Mouse (Mus musculus): Measurements from ENCODE around the gene Mphosph9.

The Mphosph9 gene

GRCm38 (mm10) chr5:124267652-124268051 is 60.1 kb downstream of the Mphosph9 start:
- DNase-seq (ENCODE audit: low read depth), result no peak

GRCm38 (mm10) chr5:124266821-124267220 is 61.0 kb downstream of the Mphosph9 start:
- DNase-seq (ENCODE audit: low read depth), result no peak

GRCm38 (mm10) chr5:124263246-124263645 is 64.5 kb downstream of the Mphosph9 start:
- no peak for DNase-seq (ENCODE audit: low read depth)

- DNase-seq (ENCODE audit: low read depth), result no peak
Measured at GRCm38 (mm10) chr5:124262090-124262489, 65.7 kb downstream of the Mphosph9 start.

- peak; percentile 17 for DNase-seq (ENCODE audit: low read depth)
Measured at GRCm38 (mm10) chr5:124259133-124259532, 68.6 kb downstream of the Mphosph9 start.

- no peak for DNase-seq (ENCODE audit: low read depth)
Measured at GRCm38 (mm10) chr5:124258026-124258425, 69.7 kb downstream of the Mphosph9 start.

- DNase-seq (ENCODE audit: low read depth), result no peak
Measured at GRCm38 (mm10) chr5:124255141-124255540, 72.6 kb downstream of the Mphosph9 start.

- DNase-seq (ENCODE audit: low read depth), result no peak
Measured at GRCm38 (mm10) chr5:124253555-124253954, 74.2 kb downstream of the Mphosph9 start.

- DNase-seq (ENCODE audit: low read depth), result no peak
Measured at GRCm38 (mm10) chr5:124252580-124253320, 75.0 kb downstream of the Mphosph9 start.

- no peak for DNase-seq (ENCODE audit: low read depth)
Measured at GRCm38 (mm10) chr5:124251070-124251469, 76.7 kb downstream of the Mphosph9 start.

GRCm38 (mm10) chr5:124249614-124250591 is 77.9 kb downstream of the Mphosph9 start, which contains the start of gene Pitpnm2:
Pitpnm2 (minus strand) TSS chr5:124249760.
- DNase-seq (ENCODE audit: low read depth), result peak; percentile 73

- peak; percentile 61 for DNase-seq (ENCODE audit: low read depth)
Measured at GRCm38 (mm10) chr5:124248845-124249613, 78.7 kb downstream of the Mphosph9 start.

- peak; percentile 49 for DNase-seq (ENCODE audit: low read depth)
Measured at GRCm38 (mm10) chr5:124247986-124248626, 79.7 kb downstream of the Mphosph9 start.

GRCm38 (mm10) chr5:124247296-124247695 is 80.5 kb downstream of the Mphosph9 start:
- no peak for DNase-seq (ENCODE audit: low read depth)

- DNase-seq (ENCODE audit: low read depth), result no peak
Measured at GRCm38 (mm10) chr5:124244885-124245284, 82.9 kb downstream of the Mphosph9 start.

GRCm38 (mm10) chr5:124244449-124244848 is 83.3 kb downstream of the Mphosph9 start:
- no peak for DNase-seq (ENCODE audit: low read depth)

GRCm38 (mm10) chr5:124243236-124243901 is 84.4 kb downstream of the Mphosph9 start:
- no peak for DNase-seq (ENCODE audit: low read depth)

- no peak for DNase-seq (ENCODE audit: low read depth)
Measured at GRCm38 (mm10) chr5:124241686-124242444, 85.9 kb downstream of the Mphosph9 start.

GRCm38 (mm10) chr5:124240841-124241685 is 86.7 kb downstream of the Mphosph9 start:
- DNase-seq (ENCODE audit: low read depth), result no peak
